Mouse (Mus musculus): ENCODE measurements around the gene Polm.
A peak's percentile ranks its signal among the peaks of the same experiment; 100 is the strongest.

- TF ChIP-seq SIN3A (IDR thresholded peaks at IDR 0.05; ENCODE audit: low read length) = no peak; the same call in 1 of the 2 replicates
- no peak for TF ChIP-seq TBP (IDR thresholded peaks at IDR 0.05; ENCODE audit: low read depth, low read length)
- no peak for TF ChIP-seq CTCF (IDR thresholded peaks at IDR 0.05 in 2 of 3, conservative IDR thresholded peaks at IDR 0.05 in 1 of 3; ENCODE audit: control insufficient read depth in 1 of 3, insufficient read depth in 1 of 3, low read depth in 2 of 3, low read length in 3 of 3, poor library complexity in 1 of 3, severe bottlenecking in 1 of 3)
- no peak for TF ChIP-seq ELF1 (IDR thresholded peaks at IDR 0.05; ENCODE audit: low read depth, low read length)
- TF ChIP-seq MXI1 (IDR thresholded peaks at IDR 0.05; ENCODE audit: low read depth, low read length) = peak; percentile 71
- TF ChIP-seq POLR2A (IDR thresholded peaks at IDR 0.05; ENCODE audit: control insufficient read depth in 1 of 2, insufficient read depth in 1 of 2, low read depth in 1 of 2, low read length in 2 of 2, poor library complexity in 1 of 2) = no peak
- no peak for TF ChIP-seq TAL1 (IDR thresholded peaks at IDR 0.05; ENCODE audit: low read length)
- no peak for TF ChIP-seq RCOR1 (IDR thresholded peaks at IDR 0.05; ENCODE audit: low read depth, low read length)
- no peak for TF ChIP-seq GATA1 (IDR thresholded peaks at IDR 0.05; ENCODE audit: low read depth, low read length)
- peak; percentile 15 for TF ChIP-seq MAX (IDR thresholded peaks at IDR 0.05; ENCODE audit: low read length)
Observed at GRCm38 (mm10) chr11:5878661-5879060, 40.8 kb upstream of the Polm start.

All from MEL (cell line).